Mouse (Mus musculus) testis, adult 2 months (tissue): ENCODE data around the gene Omg.

Experiments used
- CTCF ChIP-seq: fragments of 200-500 bp; IDR thresholded peaks from 2 replicates; pipeline ENCODE4 v1.5.1; 2012; ENCODE audit warnings: low read depth, mild to moderate bottlenecking, inconsistent platforms, low read length, moderate library complexity; ENCODE audit not compliant: control insufficient read depth, insufficient read depth, insufficient replicate concordance
- POLR2A ChIP-seq: fragments of 200-500 bp; IDR thresholded peaks from 2 replicates; pipeline ENCODE4 v1.6.1; 2012; ENCODE audit warnings: low read depth, mild to moderate bottlenecking, inconsistent platforms, low read length, moderate library complexity; ENCODE audit not compliant: control insufficient read depth

DNA sequence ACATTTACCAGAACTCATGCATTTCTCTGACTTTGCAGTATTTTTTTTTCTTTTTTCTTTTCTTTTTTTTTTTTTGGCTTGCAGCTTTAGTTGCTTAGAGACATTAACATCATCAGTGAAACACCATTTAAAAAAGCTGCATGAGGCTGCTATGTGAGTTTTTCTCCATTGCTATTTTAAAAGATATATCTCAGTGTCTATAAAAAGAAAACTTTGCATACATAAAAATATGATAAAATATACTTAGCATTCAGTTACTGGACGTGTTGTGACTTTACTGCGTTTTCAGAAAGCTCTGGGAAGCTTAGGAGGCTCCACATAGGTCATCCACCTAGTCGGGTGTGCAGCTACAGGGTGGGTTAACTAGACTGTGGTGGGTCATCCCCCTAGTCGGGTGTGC lies 44.0 kb downstream of the Omg start:
- TF ChIP-seq CTCF (no peak), POLR2A (no peak)
